Mouse (Mus musculus): ENCODE measurements at regions not wholly inside any gene's neighbourhood (a gene's known extent, or its start where the extent isn't known, plus 50 kb on each side); places are given as distances from the start of the nearest gene placed in this dataset.

- no peak for TF ChIP-seq TAL1 (IDR thresholded peaks at IDR 0.05; ENCODE audit: low read length)
- TF ChIP-seq GATA1 (IDR thresholded peaks at IDR 0.05; ENCODE audit: low read length), result no peak
Measured at GRCm38 (mm10) chr15:32766746-32767471, 522.3 kb downstream of the Sema5a start.

Measured in erythroblast, embryonic 14.5 days (primary cell).